ENCODE assay signal across 9 mouse cellular contexts in genomic region chr7:37773312-37773702, GRCm38 (mm10). TPM values are rescaled to one million over a fixed set of nuclear protein-coding genes. Genes with fewer than 3 reads are reported as not detected.
DNase-seq lines count a peak whose midpoint lies in the region; ATAC-seq and TF ChIP-seq lines count a peak whose summit lies in the region.
"Had no signal": no experiment of that assay in that cellular context is flagged by ENCODE, and none has a peak within 500 bp of the region (broad histone marks: within the 10 kb centered on the region; RNA-seq: fewer than 3 reads in every experiment).

TSS of gene Zfp536 (minus strand) at chr7:37773641.

- H3K9ac ChIP-seq in forebrain, embryonic 12.5 days: peak within 1 kb of the TSS; percentile 84
- H3K9ac ChIP-seq in midbrain, postnatal 0 days (replicated peaks; ENCODE audit: low read length, poor library complexity, severe bottlenecking): peak within 1 kb of the TSS; percentile 64

- H3K27ac ChIP-seq in gastrocnemius, adult 2 months: no peak within 1 kb of the TSS; the same call in 1 of the 2 replicates
- H3K27ac ChIP-seq in forebrain, embryonic 12.5 days: peak within 1 kb of the TSS; percentile 95
- H3K27ac ChIP-seq in midbrain, postnatal 0 days (ENCODE audit: low read depth, low read length): peak within 1 kb of the TSS; percentile 71

- no peak for ATAC-seq in forebrain, embryonic 12.5 days (ENCODE audit: low FRiP score)
- no peak for ATAC-seq in midbrain, postnatal 0 days (ENCODE audit: low FRiP score)
- ATAC-seq in erythroid progenitor cell, adult 5-6 weeks (replicated peaks; ENCODE audit: low FRiP score, poor library complexity, severe bottlenecking): no peak

- under 1% methylated on average over 27 of the region's 27 CpGs for WGBS in forebrain, embryonic 12.5 days
- WGBS in midbrain, postnatal 0 days: under 1% methylated on average over 27 of the region's 27 CpGs

- H3K27me3 ChIP-seq in forebrain, embryonic 12.5 days: peaks cover 24% of the 10 kb centered on the region
- no peaks in the 10 kb centered on the region for H3K27me3 ChIP-seq in midbrain, postnatal 0 days (ENCODE audit: insufficient read depth, low read length)

- H3K36me3 ChIP-seq in forebrain, embryonic 12.5 days (replicated peaks): no peaks in the 10 kb centered on the region
- no peaks in the 10 kb centered on the region for H3K36me3 ChIP-seq in midbrain, postnatal 0 days (ENCODE audit: insufficient read depth, low read length)

- intact Hi-C loops in gastrocnemius, adult 2 months (cut with DNase I): no loop called here

- TF ChIP-seq CTCF in gastrocnemius, adult 2 months (IDR thresholded peaks at IDR 0.05): no peak
- no peak for TF ChIP-seq CTCF in midbrain, postnatal 0 days (IDR thresholded peaks at IDR 0.05)

- peak within 1 kb of the TSS; percentile 74 for H3K4me3 ChIP-seq in gastrocnemius, adult 2 months
- peak within 1 kb of the TSS; percentile 69 for H3K4me3 ChIP-seq in forebrain, embryonic 12.5 days (replicated peaks)
- H3K4me3 ChIP-seq in midbrain, postnatal 0 days (ENCODE audit: low read depth, low read length): peak within 1 kb of the TSS; percentile 59
- H3K4me3 ChIP-seq: erythroblast, embryonic 14.5 days had no signal

- peak within 1 kb of the TSS; percentile 90 for H3K4me2 ChIP-seq in forebrain, embryonic 12.5 days
- peak within 1 kb of the TSS; percentile 98 for H3K4me2 ChIP-seq in midbrain, postnatal 0 days (ENCODE audit: low read depth, low read length, poor library complexity, severe bottlenecking)

- H3K9me3 ChIP-seq in forebrain, embryonic 12.5 days: no peaks in the 10 kb centered on the region
- H3K9me3 ChIP-seq in midbrain, postnatal 0 days (ENCODE audit: low read length): no peaks in the 10 kb centered on the region

- peaks cover 29% of the 10 kb centered on the region for H3K4me1 ChIP-seq in forebrain, embryonic 12.5 days
- peaks cover 5% of the 10 kb centered on the region; the same call in 1 of the 2 replicates for H3K4me1 ChIP-seq in midbrain, postnatal 0 days (ENCODE audit: insufficient read depth, low read length)

- DNase-seq in gastrocnemius, adult 2 months: no peak
- DNase-seq in gastrocnemius, postnatal 10 days: no peak
- peak; percentile 15 for DNase-seq in R1 (ENCODE audit: low read depth, low spot score)
- no peak for DNase-seq in layer of hippocampus, postnatal 25 days (ENCODE audit: extremely low spot score in 1 of 2, low spot score in 1 of 2)
- peak; percentile 67 for DNase-seq in midbrain, postnatal 0 days (ENCODE audit: low spot score)
- DNase-seq in urinary bladder, adult 18-20 months (ENCODE audit: low spot score in 2 of 2): no peak

RNA-seq across cellular contexts. Expression of gene Zfp536, which starts in this region (rescaled TPM):
- total RNA-seq in gastrocnemius, adult 2 months (2021): 1 to 10 TPM in 1 of 2 experiments, under 1 TPM in 1; 0.61 to 1.2 TPM
- 1 to 10 TPM; 3.9 to 4.2 TPM for total RNA-seq in gastrocnemius, postnatal 10 days (2021)
- polyA plus RNA-seq in forebrain, embryonic 12.5 days (2016; fragmentation: Nextera tagmentation; extraction: Ambion mirVana): 45.7 and 53.1 TPM in 2 replicates
- 10 to 100 TPM; 40.5 to 48.3 TPM for total RNA-seq in layer of hippocampus, postnatal 25 days (2021)
- 43.1 and 48.2 TPM in 2 replicates for total RNA-seq in midbrain, postnatal 0 days (2014; rRNA removed)
- 14.7 and 16.4 TPM in 2 replicates for polyA plus RNA-seq in midbrain, postnatal 0 days (2015; fragmentation: Nextera tagmentation; extraction: Ambion mirVana)
- total RNA-seq in erythroid progenitor cell, adult 5-6 weeks (2015; ENCODE audit: low replicate concordance): not detected in 2 replicates
- not detected in 2 replicates for total RNA-seq in erythroid progenitor cell, adult 5-6 weeks (2017; ENCODE audit: low replicate concordance)
- polyA plus RNA-seq: erythroblast, embryonic 14.5 days had no signal

Comparison
In these comparisons a context has a peak if more than half of its experiments do, and no peak if none do; other contexts are left out.
1. DNase-seq: peak in R1 (single experiment) and midbrain, postnatal 0 days (single experiment); none in gastrocnemius, adult 2 months (single experiment), gastrocnemius, postnatal 10 days (single experiment), layer of hippocampus, postnatal 25 days (0 of 2) and urinary bladder, adult 18-20 months (0 of 2).
2. Peak in every context shown above with its lines, with median percentiles within 50 percentile points of each other: H3K4me3 ChIP-seq.